Mouse (Mus musculus) midbrain, embryonic 15.5 days (tissue): Measurements from ENCODE around the gene 5730596B20Rik. TPM values are rescaled to one million over a fixed set of nuclear protein-coding genes. Genes with fewer than 3 reads are reported as not detected.
A peak's percentile ranks its signal among the peaks of the same experiment; 100 is the strongest.

ENCODE experiments used
- ATAC-seq: fragments of 200-750 bp; cut with Nextera tagmentation; replicated peaks from 2 replicates; pipeline ENCODE4 v1.8.0; 2017; ENCODE audit warnings: moderate TSS enrichment
- H3K27ac ChIP-seq: fragments of 300-500 bp; sonication (generic); 2 replicates; pipeline ENCODE4 v1.5.1; 2015; ENCODE audit warnings: mild to moderate bottlenecking, inconsistent platforms
- H3K27me3 ChIP-seq: fragments of 300-500 bp; sonication (generic); replicated peaks from 2 replicates; pipeline ENCODE4 v1.6.1; 2015; ENCODE audit warnings: inconsistent platforms
- H3K36me3 ChIP-seq: fragments of 300-500 bp; sonication (generic); replicated peaks from 2 replicates; pipeline ENCODE4 v1.6.1; 2015; ENCODE audit warnings: inconsistent platforms
- H3K4me1 ChIP-seq: fragments of 300-500 bp; sonication (generic); 2 replicates; pipeline ENCODE4 v1.6.1; 2015; ENCODE audit warnings: inconsistent platforms
- H3K4me2 ChIP-seq: fragments of 300-500 bp; sonication (generic); 2 replicates; pipeline ENCODE4 v1.6.1; 2015; ENCODE audit warnings: inconsistent platforms, mild to moderate bottlenecking, moderate library complexity
- H3K4me3 ChIP-seq: fragments of 300-500 bp; sonication (generic); 2 replicates; pipeline ENCODE4 v1.5.1; 2015; ENCODE audit warnings: mild to moderate bottlenecking, inconsistent platforms
- H3K9ac ChIP-seq: fragments of 300-500 bp; sonication (generic); 2 replicates; pipeline ENCODE4 v1.6.1; 2015; ENCODE audit warnings: mild to moderate bottlenecking, inconsistent platforms
- H3K9me3 ChIP-seq: fragments of 300-500 bp; sonication (generic); 2 replicates; pipeline ENCODE4 v1.6.1; 2016; ENCODE audit warnings: inconsistent platforms
- WGBS: fragments of 180-500 bp; shearing (Covaris S2); methylation state at CpG from one replicate; pipeline ENCODE4 v1.1.7; 2015; ENCODE audit warnings: mixed read lengths; 5-methylcytosine and 5-hydroxymethylcytosine counted together
- polyA plus RNA-seq: library from polyadenylated mRNA; unstranded; fragments of >200 nt; fragmentation: Nextera tagmentation; extraction: Ambion mirVana; gene quantifications from 2 replicates; pipeline ENCODE4 v1.2.1, GENCODE M21; 2015

Gene 5730596B20Rik
- not detected in 2 replicates for polyA plus RNA-seq

GRCm38 (mm10) chr6:52177061-52177735, at the start of gene 5730596B20Rik:
Gene 5730596B20Rik (plus strand): TSS chr6:52177498.
- H3K9ac ChIP-seq, result no peak within 1 kb of the TSS

GRCm38 (mm10) chr6:52137841-52138535, 39.3 kb upstream of the 5730596B20Rik start:
- Histone ChIP-seq H3K27ac (no peak overlapping the region), H3K9me3 (no peaks in the 10 kb centered on the region), H3K27me3 (peaks cover 4% of the 10 kb centered on the region; the same call in 1 of the 2 replicates), H3K4me3 (no peak overlapping the region), H3K4me1 (peaks cover 3% of the 10 kb centered on the region; the same call in 1 of the 2 replicates), H3K9ac (no peak overlapping the region), H3K36me3 (no peaks in the 10 kb centered on the region), H3K4me2 (no peak overlapping the region)
- WGBS, result 46% methylated on average over 9 of the region's 9 CpGs
- ATAC-seq, result peak; percentile 74; the same call in 1 of the 2 replicates

More at GRCm38 (mm10) chr6:52177061-52177735, at the start of gene 5730596B20Rik:
- Histone ChIP-seq H3K4me2 (no peak within 1 kb of the TSS), H3K9me3 (no peaks in the 10 kb centered on the region), H3K4me1 (peaks cover 6% of the 10 kb centered on the region), H3K4me3 (no peak within 1 kb of the TSS), H3K36me3 (no peaks in the 10 kb centered on the region), H3K27ac (no peak within 1 kb of the TSS), H3K27me3 (peaks cover 92% of the 10 kb centered on the region)
- no peak for ATAC-seq
- WGBS, result under 1% methylated on average over 36 of the region's 36 CpGs

GRCm38 (mm10) chr6:52138576-52138975, 38.7 kb upstream of the 5730596B20Rik start:
- no peak overlapping the region for H3K4me3 ChIP-seq
- H3K9me3 ChIP-seq, result no peaks in the 10 kb centered on the region
- no peaks in the 10 kb centered on the region for H3K36me3 ChIP-seq
- no peak overlapping the region for H3K4me2 ChIP-seq
- no peak for ATAC-seq
- no peak overlapping the region for H3K27ac ChIP-seq
- H3K27me3 ChIP-seq, result peaks cover 6% of the 10 kb centered on the region
- 82% methylated on average over 10 of the region's 10 CpGs for WGBS
- H3K4me1 ChIP-seq, result peaks cover 3% of the 10 kb centered on the region; the same call in 1 of the 2 replicates
- no peak overlapping the region for H3K9ac ChIP-seq

- H3K27ac ChIP-seq, result no peak overlapping the region
- H3K9me3 ChIP-seq, result no peaks in the 10 kb centered on the region
- no peak for ATAC-seq
- H3K36me3 ChIP-seq, result no peaks in the 10 kb centered on the region
- H3K4me3 ChIP-seq, result no peak overlapping the region
- 84% methylated on average over 5 of the region's 5 CpGs for WGBS
- peaks cover 7% of the 10 kb centered on the region for H3K27me3 ChIP-seq
- H3K4me2 ChIP-seq, result no peak overlapping the region
- H3K4me1 ChIP-seq, result peaks cover 3% of the 10 kb centered on the region; the same call in 1 of the 2 replicates
- no peak overlapping the region for H3K9ac ChIP-seq
These were observed 38.2 kb upstream of the 5730596B20Rik start for GRCm38 (mm10) chr6:52139115-52139514.

- WGBS, result 5% methylated on average over 16 of the region's 16 CpGs
- Histone ChIP-seq H3K4me1 (no peaks in the 10 kb centered on the region), H3K9me3 (no peaks in the 10 kb centered on the region), H3K4me2 (no peak overlapping the region), H3K27ac (no peak overlapping the region), H3K27me3 (peaks cover 90% of the 10 kb centered on the region), H3K36me3 (no peaks in the 10 kb centered on the region), H3K9ac (no peak overlapping the region), H3K4me3 (no peak overlapping the region)
- no peak for ATAC-seq
These were observed 26.8 kb upstream of the 5730596B20Rik start for GRCm38 (mm10) chr6:52150401-52150966.

- no peaks in the 10 kb centered on the region for H3K9me3 ChIP-seq
- H3K4me1 ChIP-seq, result no peaks in the 10 kb centered on the region
- no peak overlapping the region for H3K4me3 ChIP-seq
- no peak overlapping the region for H3K9ac ChIP-seq
- 2% methylated on average over 4 of the region's 4 CpGs for WGBS
- no peak overlapping the region for H3K4me2 ChIP-seq
- no peaks in the 10 kb centered on the region for H3K36me3 ChIP-seq
- no peak overlapping the region for H3K27ac ChIP-seq
- ATAC-seq, result no peak
- peaks cover 95% of the 10 kb centered on the region for H3K27me3 ChIP-seq
These were observed 25.7 kb upstream of the 5730596B20Rik start for GRCm38 (mm10) chr6:52151571-52151970.

- no peak overlapping the region for H3K9ac ChIP-seq
- H3K9me3 ChIP-seq, result no peaks in the 10 kb centered on the region
- H3K4me1 ChIP-seq, result no peaks in the 10 kb centered on the region
- no peak overlapping the region for H3K27ac ChIP-seq
- H3K4me2 ChIP-seq, result no peak overlapping the region
- H3K36me3 ChIP-seq, result no peaks in the 10 kb centered on the region
- H3K27me3 ChIP-seq, result peaks cover 96% of the 10 kb centered on the region
- no peak overlapping the region for H3K4me3 ChIP-seq
- WGBS, result 3% methylated on average over 16 of the region's 16 CpGs
- ATAC-seq, result no peak
These were observed 24.8 kb upstream of the 5730596B20Rik start for GRCm38 (mm10) chr6:52152226-52153193.

GRCm38 (mm10) chr6:52153270-52153669, 24.0 kb upstream of the 5730596B20Rik start:
- peaks cover 96% of the 10 kb centered on the region for H3K27me3 ChIP-seq

GRCm38 (mm10) chr6:52154044-52154443, 23.3 kb upstream of the 5730596B20Rik start:
- no peak for ATAC-seq
- Histone ChIP-seq H3K36me3 (no peaks in the 10 kb centered on the region), H3K27me3 (peaks cover 98% of the 10 kb centered on the region), H3K9me3 (no peaks in the 10 kb centered on the region), H3K27ac (no peak overlapping the region), H3K4me3 (no peak overlapping the region), H3K4me2 (no peak overlapping the region), H3K4me1 (peaks cover 12% of the 10 kb centered on the region), H3K9ac (no peak overlapping the region)
- 8% methylated on average over 5 of the region's 5 CpGs for WGBS

More at GRCm38 (mm10) chr6:52153270-52153669, 24.0 kb upstream of the 5730596B20Rik start:
- Histone ChIP-seq H3K27ac (no peak overlapping the region), H3K9ac (no peak overlapping the region), H3K4me2 (no peak overlapping the region), H3K4me3 (no peak overlapping the region), H3K9me3 (no peaks in the 10 kb centered on the region), H3K4me1 (peaks cover 4% of the 10 kb centered on the region), H3K36me3 (no peaks in the 10 kb centered on the region)
- WGBS, result 2% methylated on average over 6 of the region's 6 CpGs
- no peak for ATAC-seq

GRCm38 (mm10) chr6:52155471-52155870, 21.8 kb upstream of the 5730596B20Rik start:
- Histone ChIP-seq H3K9me3 (no peaks in the 10 kb centered on the region), H3K27ac (no peak overlapping the region), H3K4me2 (no peak overlapping the region), H3K27me3 (peaks cover 99% of the 10 kb centered on the region), H3K36me3 (no peaks in the 10 kb centered on the region), H3K4me1 (peaks cover 13% of the 10 kb centered on the region), H3K4me3 (no peak overlapping the region), H3K9ac (no peak overlapping the region)
- 46% methylated on average over 3 of the region's 3 CpGs for WGBS
- no peak for ATAC-seq

GRCm38 (mm10) chr6:52156551-52157200, 20.6 kb upstream of the 5730596B20Rik start:
- H3K36me3 ChIP-seq, result no peaks in the 10 kb centered on the region
- ATAC-seq, result no peak
- no peak overlapping the region for H3K4me3 ChIP-seq
- peaks cover 13% of the 10 kb centered on the region for H3K4me1 ChIP-seq
- no peaks in the 10 kb centered on the region for H3K9me3 ChIP-seq
- no peak overlapping the region for H3K27ac ChIP-seq
- 2% methylated on average over 20 of the region's 20 CpGs for WGBS
- H3K27me3 ChIP-seq, result peaks cover 98% of the 10 kb centered on the region
- no peak overlapping the region for H3K9ac ChIP-seq
- H3K4me2 ChIP-seq, result no peak overlapping the region
